Mouse (Mus musculus): ENCODE data around the gene Pdia3. TPM values are rescaled to one million over a fixed set of nuclear protein-coding genes. Genes with fewer than 3 reads are reported as not detected.

Pdia3 gene
- 673 TPM for polyA plus RNA-seq (2017; shearing (Covaris generic))

DNA sequence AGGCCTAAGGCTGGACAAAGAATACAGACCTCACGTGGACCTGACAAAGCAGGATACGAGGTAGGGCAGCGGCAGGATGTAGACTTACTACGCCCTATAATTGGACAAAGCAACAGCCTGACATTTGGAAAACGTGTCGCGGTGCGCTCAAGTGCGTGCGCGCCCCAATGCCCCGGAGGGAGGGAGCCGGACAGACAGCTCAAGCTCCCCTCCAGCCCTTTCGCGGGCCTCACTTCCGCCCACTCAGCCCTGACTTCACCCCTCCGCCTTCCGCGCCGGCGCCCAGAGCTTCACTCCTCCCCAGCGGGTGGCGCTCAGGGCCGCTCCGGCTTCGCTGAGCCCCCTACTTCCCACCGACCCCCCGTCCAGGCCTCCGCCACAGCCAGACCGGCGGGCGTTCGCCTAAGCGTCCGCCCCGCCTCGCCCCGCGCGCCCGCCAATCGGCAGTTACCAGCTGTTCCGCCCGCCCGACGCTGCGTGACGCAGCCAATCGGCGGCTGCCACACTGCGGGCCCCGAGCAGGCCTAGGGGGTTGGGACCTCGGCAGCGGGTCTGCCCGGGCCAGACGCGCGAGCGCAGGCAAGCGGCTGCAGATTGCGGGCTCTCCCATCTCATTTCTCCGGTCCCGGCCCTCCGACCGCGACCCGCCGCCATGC lies at the start of gene Pdia3, which contains the start of gene Catsper2:
TSS of gene Pdia3 (plus strand) at position 389 of the 656 bp plus-strand sequence.
TSS of gene Catsper2 (minus strand) at position 406 of the 656 bp plus-strand sequence.

DNA sequence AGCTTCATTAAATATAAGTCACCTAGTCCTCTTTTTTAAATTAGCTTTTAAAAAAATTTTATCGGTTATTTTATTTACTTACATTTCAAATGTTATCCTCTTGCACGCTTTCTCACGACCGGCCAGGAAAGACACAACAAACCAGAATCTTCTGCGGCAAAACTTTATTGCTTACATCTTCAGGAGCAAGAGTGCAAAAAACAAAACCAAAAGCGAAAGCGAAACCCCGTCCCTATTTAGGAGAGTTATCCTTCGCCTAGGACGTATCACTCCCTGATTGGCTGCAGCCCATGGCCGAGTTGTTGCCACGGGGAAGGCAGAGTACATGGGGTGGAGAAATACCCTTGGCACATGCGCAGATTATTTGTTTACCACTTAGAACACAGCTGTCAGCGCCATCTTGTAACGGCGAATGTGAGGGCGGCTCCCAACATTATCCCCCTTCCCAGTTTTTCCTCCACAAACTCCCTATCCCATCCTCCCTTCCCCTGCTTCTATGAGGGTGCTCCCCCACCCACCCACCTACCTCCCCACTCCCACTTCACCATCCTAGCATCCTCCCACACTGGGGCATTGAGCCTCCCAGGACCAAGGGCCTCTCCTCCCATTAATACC lies 26.5 kb upstream of the Pdia3 start, which contains the start of gene Strc:
TSS of gene Strc (minus strand) at position 208 of the 615 bp plus-strand sequence.

DNA sequence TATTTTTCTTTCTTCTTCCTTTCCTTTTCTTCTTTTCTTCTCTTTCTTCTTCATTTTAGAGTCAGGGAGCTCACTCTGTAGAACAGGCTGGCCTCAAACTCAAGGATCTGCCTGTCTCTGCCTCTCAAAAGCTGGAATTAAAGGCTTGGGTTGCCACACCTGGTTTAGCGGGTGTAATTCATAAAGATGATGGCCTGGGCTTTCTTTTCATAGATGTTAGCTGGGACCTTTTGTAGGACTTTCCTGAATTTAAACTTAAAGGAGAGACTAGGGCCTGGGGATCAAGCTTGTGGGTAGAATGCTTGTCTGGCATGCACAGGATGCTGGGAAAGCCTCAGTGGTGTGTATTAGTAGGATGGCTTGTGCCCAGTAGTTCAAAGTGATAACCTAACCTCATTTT lies 30.6 kb downstream of the Pdia3 start, which contains the start of gene Ell3:
TSS of gene Ell3 (minus strand) at position 101 of the 400 bp plus-strand sequence.

DNA sequence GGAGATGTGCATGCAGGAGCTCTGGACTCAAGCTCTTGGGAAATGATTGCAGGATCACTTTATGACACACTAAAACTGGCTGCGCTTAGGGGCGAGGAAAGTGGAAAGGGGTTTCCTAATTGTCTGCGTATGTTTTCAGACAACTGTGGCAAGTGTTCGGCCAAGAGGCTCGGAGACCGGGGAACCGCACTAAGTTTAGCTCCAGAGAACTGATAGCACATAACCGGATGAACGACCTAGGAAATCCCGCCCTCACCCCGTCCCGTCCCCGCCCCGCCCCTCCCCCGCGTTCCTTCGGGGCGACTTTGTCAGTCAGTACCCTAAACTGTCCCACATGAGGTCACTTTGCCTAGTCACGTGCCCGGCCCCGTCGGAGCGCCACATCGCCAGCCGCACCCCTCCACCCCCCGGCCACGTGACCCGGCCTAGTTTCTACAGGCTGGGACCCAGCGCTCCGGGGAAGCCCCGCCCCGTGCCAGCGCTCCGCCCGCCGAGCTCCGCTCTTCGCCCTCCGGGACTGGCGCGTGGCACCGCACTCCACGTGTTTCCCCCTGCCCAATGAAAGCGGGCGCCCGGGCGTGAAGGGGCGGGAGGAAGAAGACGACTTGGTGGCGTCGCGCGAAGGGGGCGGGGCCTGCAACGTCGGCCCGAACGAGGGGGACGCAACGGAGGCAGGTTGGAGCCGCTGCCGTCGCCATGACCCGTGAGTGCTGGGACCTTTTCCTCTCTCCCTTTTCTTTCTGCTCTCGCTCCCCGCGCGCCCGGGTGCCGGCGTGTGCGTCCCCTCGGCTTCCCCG lies 35.4 kb downstream of the Pdia3 start, which contains the start of gene Serf2:
TSS of gene Serf2 (plus strand) at position 457 of the 797 bp plus-strand sequence.

DNA sequence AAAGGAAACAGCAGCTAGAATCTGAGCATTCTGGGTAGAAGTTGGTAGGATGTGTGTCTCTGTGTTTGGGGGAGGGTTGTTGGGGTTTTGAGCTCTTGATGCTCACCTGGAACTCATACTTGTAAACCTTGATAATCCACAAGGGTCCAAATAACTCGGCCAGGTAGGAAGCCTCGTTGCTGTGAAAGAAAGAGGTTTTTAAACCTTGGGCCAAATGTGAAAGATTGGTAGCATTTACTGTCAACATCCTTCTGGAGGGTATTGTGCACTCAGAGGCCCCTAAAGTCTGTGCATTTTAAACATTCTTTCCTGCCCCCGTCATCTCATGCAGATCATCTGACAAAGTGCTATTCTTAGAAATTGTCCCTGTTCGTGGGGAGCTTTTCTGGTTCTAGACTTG lies 39.4 kb downstream of the Pdia3 start, which contains the start of gene Hypk:
TSS of gene Hypk (plus strand) at position 301 of the 400 bp plus-strand sequence.

DNA sequence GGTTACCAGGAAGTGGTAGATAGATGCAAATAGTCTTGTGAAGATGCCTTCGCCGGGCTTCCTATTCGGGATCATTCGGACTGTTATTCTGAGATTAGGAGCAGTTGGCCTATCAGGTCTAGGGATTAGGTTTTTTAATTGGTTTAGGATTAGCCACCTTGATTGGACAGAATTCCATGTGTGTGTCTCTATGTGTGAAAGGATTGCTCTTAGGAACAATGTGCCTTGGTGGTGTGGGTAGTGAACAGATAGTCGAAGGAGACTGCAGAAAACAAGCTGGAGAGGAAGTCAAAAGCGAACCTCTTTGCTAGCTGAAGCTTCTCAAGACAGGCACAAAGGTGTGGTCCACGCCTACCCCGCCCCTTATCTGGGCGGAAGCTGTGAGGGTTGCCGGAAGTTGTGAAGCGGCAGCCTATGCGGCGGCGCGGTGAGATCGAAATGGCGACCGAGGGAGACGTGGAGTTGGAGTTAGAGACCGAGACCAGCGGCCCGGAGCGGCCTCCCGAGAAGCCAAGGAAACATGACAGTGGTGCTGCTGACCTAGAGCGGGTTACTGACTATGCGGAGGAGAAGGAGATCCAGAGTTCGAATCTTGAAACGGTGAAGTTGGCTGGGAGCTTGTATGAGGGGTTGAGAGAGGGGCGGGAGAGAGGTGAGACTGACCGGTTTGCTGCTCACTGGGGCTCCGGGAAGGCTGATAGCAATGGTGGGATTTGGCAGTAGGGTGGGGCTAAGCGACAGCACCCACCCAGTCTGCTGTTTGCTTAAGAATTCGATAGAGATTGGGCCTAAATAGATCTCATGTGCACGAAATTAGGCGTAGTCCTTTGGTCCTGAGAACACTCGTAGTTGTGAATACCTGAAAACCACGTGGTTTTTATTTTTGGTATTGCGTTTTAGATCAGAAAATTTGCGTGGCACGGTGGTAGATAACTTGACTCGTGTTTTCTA lies 43.4 kb downstream of the Pdia3 start, which contains the start of gene Serinc4:
TSS of gene Serinc4 (minus strand) at position 90 of the 951 bp plus-strand sequence.

DNA sequence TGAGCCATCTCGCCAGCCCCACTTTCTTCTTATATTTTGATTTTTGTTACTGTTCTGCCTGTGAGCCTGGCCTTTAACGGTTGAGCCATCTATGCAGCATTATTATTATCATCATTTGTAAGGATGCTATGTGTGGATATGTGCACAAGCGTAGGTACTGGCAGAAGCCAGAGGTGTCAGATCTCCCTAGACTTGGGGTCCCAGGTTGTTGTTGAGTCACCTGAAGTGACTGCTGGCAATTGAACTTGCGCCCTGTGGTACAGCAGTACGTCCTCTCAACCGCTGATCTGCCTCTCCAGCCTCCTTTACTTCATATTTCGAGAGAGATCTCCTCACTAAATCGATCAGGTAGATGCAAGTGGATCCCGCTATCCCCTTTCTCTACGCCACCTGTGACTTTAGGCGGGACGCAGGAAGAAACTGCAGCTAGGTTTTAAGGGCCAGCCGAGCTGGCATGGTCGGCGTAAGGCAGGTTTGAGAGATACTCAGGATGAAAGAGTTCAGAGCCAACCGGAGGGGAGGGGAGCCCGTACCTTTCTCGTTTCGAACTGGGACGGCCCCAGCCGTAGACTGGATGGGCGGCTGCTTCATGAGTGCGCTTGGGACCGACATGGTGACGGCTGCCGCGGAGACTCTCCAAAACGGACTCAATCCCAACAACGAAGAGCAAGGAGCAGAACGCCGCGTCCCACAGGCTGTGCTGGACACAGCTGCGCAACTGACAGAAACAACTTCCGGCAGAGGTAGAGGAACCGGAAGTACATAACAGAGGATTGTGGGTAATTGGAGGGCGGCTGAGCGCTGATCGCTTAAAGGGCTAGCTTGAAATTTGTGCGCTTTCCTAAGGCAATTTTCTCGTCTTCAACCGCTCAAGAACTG lies 60.0 kb downstream of the Pdia3 start, which contains the start of gene Mfap1b:
TSS of gene Mfap1b (minus strand) at position 767 of the 879 bp plus-strand sequence.

Other genes with a start within 250 kb of the Pdia3 start
- 113 TPM for gene Tubgcp4, start 243.1 kb upstream of the Pdia3 start, polyA plus RNA-seq (2017; shearing (Covaris generic))
- 54.7 TPM for gene Zscan29, start 242.7 kb upstream of the Pdia3 start, polyA plus RNA-seq (2017; shearing (Covaris generic))
- 49.5 TPM for gene Trp53bp1, start 142.4 kb upstream of the Pdia3 start, polyA plus RNA-seq (2017; shearing (Covaris generic))
- not detected for gene Map1a, start 124.2 kb upstream of the Pdia3 start, polyA plus RNA-seq (2017; shearing (Covaris generic))
- gene Ppip5k1, start 58.4 kb upstream of the Pdia3 start, polyA plus RNA-seq (2017; shearing (Covaris generic)): 10.8 TPM
- gene Ckmt1, start 56.1 kb upstream of the Pdia3 start, polyA plus RNA-seq (2017; shearing (Covaris generic)): not detected
- 0.13 TPM for gene Strc, start 26.6 kb upstream of the Pdia3 start, polyA plus RNA-seq (2017; shearing (Covaris generic))
- gene Catsper2, start within 50 bp of the Pdia3 start, polyA plus RNA-seq (2017; shearing (Covaris generic)): 3.7 TPM
- gene Ell3, start 30.5 kb downstream of the Pdia3 start, polyA plus RNA-seq (2017; shearing (Covaris generic)): 0.77 TPM
- gene Serf2, start 35.4 kb downstream of the Pdia3 start, polyA plus RNA-seq (2017; shearing (Covaris generic)): 459 TPM
- gene Hypk, start 39.5 kb downstream of the Pdia3 start, polyA plus RNA-seq (2017; shearing (Covaris generic)): 180 TPM
- 0.18 TPM for gene Serinc4, start 43.0 kb downstream of the Pdia3 start, polyA plus RNA-seq (2017; shearing (Covaris generic))
- gene Mfap1b, start 60.3 kb downstream of the Pdia3 start, polyA plus RNA-seq (2017; shearing (Covaris generic)): 82.7 TPM
- 31.2 TPM for gene Mfap1a, start 92.9 kb downstream of the Pdia3 start, polyA plus RNA-seq (2017; shearing (Covaris generic))
- 6.4 TPM for gene Wdr76, start 92.9 kb downstream of the Pdia3 start, polyA plus RNA-seq (2017; shearing (Covaris generic))

Measured in CD4-positive, CD25-positive, alpha-beta regulatory T cell (primary cell).